Mouse (Mus musculus): ENCODE measurements around the gene Ubr7.

Ubr7 gene

DNA sequence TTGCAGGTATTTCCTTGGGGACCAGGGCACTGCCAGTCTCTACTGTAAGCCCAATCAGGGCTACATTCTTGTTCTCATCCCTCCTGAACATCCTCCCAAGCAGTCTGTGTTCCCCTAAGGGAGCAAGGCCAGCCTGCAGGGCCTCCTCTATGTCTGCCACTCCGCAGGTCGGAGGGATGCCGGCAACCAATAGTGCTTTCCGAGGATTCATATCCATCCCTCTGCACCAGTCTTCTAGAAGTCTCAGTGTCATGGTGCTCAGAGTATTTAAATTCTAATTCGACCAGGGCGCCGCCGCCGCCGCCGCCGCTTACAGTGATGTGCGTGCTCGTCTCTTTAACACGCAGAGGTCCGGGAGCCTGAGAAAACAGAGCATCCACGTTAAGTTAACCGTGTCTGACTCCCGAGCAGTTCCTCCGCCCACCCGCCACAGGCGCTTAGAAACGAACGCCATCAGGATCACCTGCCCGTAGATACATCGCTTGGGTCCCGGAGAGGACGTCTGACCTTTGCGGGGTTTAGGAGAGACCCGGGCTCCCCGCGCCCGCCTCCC is 14.7 kb upstream of the Ubr7 start:
- DNase-seq (ENCODE audit: low read depth, low spot score) = no peak

GRCm38 (mm10) chr12:102743589-102744574 is 13.9 kb upstream of the Ubr7 start, which contains the start of the genes Moap1 and Tmem251:
Gene Moap1 (minus strand): TSS chr12:102743661.
Gene Tmem251 (plus strand): TSS chr12:102743762.
- DNase-seq (ENCODE audit: low read depth, low spot score) = peak; percentile 96

- no peak for DNase-seq (ENCODE audit: low read depth, low spot score)
Observed at GRCm38 (mm10) chr12:102744839-102745238, 12.9 kb upstream of the Ubr7 start.

DNA sequence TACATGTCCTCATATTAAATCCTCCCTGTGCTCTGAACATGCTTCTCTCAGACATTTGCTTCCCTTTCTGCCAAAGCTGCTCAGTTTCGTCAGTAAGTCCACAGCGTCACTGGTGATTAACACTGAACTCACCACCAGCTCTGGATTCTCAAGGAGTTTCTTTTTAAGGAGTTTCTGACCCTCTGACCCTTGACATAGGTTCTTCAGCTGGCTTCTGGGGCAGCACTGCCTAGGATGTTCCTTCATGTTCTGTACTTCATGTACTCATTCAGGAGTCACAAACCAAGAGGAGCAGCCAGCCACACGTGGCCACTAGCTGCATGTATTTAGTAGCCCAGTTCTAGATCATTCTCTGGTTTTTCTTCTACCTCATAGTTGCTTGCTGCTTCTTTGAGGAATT is 9.5 kb upstream of the Ubr7 start:
- DNase-seq (ENCODE audit: low read depth, low spot score) = no peak

DNA sequence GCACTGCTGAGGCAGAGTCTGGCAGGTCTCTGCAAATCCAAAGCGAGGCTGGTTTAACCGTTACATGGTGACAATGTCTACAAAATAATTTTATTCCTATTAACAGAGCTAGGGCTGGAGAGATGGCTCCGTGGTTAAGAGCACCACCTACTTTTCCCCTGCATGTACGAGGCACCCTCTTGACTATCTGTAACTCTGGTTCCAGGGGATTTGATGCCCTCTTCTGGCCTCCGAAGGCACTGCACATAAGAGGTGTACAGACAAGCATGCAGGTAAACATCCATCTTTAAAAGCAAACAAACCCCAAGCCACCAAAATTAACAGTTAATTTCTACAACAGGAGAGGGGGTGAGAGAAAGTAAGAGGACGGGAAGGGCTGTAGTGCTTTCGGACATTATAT is 1.5 kb upstream of the Ubr7 start:
- no peak for DNase-seq (ENCODE audit: low read depth, low spot score)

- DNase-seq (ENCODE audit: low read depth, low spot score) = no peak
Observed at GRCm38 (mm10) chr12:102757055-102757688, 595 bp upstream of the Ubr7 start.

- no peak for DNase-seq (ENCODE audit: low read depth, low spot score)
Observed at GRCm38 (mm10) chr12:102758403-102758756, 613 bp downstream of the Ubr7 start, which contains the start of gene Gm20604. Gene Gm20604 (minus strand): TSS chr12:102758672.

- DNase-seq (ENCODE audit: low read depth, low spot score) = no peak
Observed at GRCm38 (mm10) chr12:102758936-102759335, 1.2 kb downstream of the Ubr7 start.

- DNase-seq (ENCODE audit: low read depth, low spot score) = no peak
Observed at GRCm38 (mm10) chr12:102761668-102762067, 3.9 kb downstream of the Ubr7 start.

DNA sequence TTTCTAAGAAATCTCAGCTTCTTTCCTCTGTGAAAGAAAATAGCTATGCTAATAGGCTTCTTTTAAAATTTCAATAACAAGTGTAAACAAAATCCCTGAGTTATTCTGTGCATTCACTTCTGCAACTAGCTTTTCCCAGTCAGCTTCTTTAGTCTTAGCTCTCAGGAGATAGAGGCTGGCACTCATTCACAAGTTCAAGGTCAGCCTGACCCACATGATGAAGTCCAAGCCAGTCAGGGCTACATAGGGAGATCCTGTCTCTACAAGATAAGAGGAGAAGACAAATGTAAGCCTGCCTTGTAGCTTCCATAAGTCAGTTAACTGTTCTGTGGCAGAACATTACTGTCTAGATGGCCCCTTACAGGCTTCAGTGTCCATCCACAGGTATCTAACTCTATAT is 5.9 kb downstream of the Ubr7 start:
- no peak for DNase-seq (ENCODE audit: low read depth, low spot score)

DNA sequence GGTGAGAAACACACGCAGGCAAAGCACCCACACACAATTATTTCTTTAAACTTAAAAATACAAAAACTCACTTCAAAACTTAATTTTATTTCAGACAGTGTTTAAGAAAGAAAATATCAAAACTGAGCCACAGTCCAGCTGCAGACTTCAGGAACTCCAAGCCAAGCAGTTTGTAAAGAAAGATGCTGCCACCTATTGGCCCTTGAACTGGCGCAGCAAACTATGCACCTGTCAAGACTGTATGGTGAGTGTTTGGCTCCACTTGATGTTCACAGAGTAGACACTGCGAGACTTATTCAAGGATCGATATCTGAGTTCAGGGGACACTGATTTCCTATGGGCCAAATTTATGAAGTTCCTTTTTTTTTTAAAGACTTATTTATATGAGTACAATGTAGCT is 11.2 kb downstream of the Ubr7 start:
- no peak for DNase-seq (ENCODE audit: low read depth, low spot score)

DNA sequence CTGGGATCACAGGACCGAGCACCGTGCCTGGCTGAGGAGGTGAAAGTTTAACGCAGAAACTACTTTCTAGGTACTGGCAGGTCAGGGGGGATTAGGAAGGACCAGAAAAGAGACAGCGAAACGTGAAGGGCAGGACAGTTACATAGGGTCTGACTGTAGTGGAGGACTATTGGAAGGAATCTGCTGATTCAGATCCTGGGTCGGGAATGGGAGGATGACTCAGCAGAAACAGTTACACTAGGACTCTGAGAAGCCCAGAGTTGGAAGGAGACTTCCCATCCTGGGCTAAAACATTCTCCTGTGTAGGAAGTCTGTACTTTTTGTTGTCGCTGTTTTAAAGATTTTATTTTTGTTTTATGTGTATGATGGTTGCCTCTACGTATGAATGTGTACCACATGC is 13.8 kb downstream of the Ubr7 start:
- DNase-seq (ENCODE audit: low read depth, low spot score) = no peak

DNA sequence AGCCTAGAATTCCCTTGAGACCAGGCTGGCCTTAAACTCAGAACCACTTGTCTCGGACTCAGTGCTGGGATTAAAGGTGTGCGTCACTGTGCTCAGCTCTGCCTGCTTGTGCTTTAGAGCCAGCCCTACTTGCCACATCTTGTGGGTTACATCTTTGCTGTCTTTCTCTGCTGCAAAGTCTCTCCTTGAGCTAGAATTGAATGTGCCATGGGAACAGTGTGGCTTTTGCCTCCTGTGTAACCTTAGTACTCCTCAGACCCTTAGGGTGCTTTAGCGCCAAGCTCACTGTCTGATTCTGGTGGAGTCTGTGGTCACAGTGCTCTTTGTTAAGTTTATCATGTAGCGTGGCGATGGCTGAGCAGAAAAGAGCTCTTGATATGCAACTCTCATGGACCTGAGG is 14.9 kb downstream of the Ubr7 start:
- no peak for DNase-seq (ENCODE audit: low read depth, low spot score)

DNA sequence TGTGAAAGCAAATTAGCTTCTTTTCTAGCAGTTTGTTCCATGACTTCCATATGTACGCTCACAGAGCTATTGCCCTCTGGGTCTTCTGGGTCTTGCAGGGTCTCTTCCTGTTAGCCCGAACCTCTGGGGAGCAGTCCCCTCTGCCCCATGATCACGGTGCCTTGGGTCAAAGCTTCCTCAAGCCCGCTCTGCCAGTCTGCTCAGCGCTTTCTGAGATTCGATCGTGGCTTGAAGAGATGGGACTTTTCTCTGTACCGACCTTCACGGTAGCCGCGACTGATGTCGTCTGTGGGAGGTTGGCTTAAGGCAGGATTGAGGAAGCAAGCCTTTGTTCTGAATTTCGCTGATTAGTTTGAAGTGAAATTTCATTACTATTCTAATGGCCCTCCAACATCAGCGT is 18.3 kb downstream of the Ubr7 start:
- DNase-seq (ENCODE audit: low read depth, low spot score) = no peak

DNA sequence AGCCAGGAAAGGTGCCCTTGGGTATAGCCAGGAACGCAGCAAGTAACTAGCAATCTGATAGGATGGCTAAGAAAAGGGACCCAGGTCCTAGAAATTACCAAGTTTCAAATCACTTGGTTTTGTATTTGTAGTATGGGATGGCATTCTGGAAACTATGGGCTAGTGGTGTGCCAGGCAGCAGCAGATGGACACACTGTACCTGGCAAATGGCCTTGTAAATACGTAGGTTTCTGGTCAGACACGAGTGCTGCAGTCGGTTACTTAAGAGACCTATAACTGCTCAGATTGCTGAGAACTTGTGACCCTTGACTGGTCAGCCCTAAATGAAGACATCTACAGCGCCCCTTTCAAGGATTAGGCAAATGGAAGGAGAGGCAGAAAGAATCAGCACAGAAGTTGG is 20.4 kb downstream of the Ubr7 start:
- peak; percentile 51 for DNase-seq (ENCODE audit: low read depth, low spot score)

GRCm38 (mm10) chr12:102779452-102779851 is 21.7 kb downstream of the Ubr7 start:
- peak; percentile 39 for DNase-seq (ENCODE audit: low read depth, low spot score)

DNA sequence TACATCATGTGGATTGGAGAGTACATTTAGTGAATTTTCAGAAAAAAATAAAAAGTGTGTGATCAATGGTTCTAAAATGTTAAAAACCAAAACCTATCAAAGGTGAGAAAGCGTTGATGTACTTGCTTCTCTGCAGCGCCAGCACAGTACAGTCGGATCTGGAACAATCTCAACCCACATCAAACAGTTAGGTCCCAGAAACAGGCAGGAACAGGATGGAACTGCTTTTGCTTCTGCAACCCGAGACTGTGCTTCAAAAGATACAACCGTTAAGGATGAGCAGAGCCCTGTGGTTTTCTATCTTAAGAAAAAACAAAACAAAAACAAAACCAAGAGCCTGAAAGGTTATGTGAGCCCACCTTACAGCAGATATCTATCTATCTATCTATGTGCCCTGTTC is 25.1 kb downstream of the Ubr7 start:
- DNase-seq (ENCODE audit: low read depth, low spot score) = peak; percentile 33

GRCm38 (mm10) chr12:102784899-102785592 is 27.3 kb downstream of the Ubr7 start:
- no peak for DNase-seq (ENCODE audit: low read depth, low spot score)

GRCm38 (mm10) chr12:102785593-102785985 is 27.8 kb downstream of the Ubr7 start:
- peak; percentile 56 for DNase-seq (ENCODE audit: low read depth, low spot score)

DNA sequence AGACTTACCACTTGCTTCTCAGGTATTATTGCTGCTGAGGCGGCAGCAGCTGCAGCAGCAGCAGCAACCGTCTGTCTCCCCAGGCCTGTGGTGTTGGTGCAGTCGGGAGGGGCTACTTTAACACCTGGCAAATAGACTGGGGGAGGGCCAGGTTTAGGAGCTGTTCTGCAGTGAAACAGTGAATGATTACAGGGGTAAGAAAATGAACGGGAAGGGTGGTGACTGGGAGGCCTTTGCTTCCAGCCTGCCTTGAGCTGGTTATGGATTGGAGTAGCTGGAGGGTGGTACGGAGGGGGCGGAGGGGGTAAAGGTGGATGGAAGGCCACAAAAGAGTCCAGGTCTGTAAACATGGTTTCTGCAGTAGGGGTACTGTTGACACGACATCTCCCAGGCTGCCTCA is 30.2 kb downstream of the Ubr7 start:
- no peak for DNase-seq (ENCODE audit: low read depth, low spot score)

GRCm38 (mm10) chr12:102799528-102799927 is 41.8 kb downstream of the Ubr7 start:
- DNase-seq (ENCODE audit: low read depth, low spot score) = no peak

DNA sequence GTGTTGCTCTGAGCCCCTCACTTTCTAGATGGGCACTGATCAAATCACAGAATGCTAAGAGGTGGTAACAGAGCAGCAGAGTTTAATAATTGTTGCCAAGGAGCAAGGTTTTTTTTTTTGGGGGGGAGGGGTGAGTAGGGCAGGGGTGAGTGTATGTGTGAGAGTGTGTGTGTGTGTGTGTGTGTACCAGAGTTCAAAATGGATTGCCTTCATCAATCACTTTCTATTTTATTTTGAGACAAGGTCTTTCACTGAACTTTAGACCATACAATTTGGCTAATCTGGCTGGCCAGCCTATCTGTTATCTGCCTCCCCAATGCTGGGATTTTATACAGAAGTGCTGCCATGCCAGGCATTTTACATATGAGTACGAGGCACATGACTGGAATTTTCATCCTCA is 57.1 kb downstream of the Ubr7 start:
- no peak for DNase-seq (ENCODE audit: low read depth, low spot score)

Data from brain, adult 2 months (tissue).